Mouse (Mus musculus) limb, embryonic 12.5 days (tissue): ENCODE results near the gene Fgd3. TPM values are rescaled to one million over a fixed set of nuclear protein-coding genes. Genes with fewer than 3 reads are reported as not detected.

Source experiments
- ATAC-seq: fragments of 200-750 bp; cut with Nextera tagmentation; 2 replicates; pipeline ENCODE4 v1.8.0; 2017; ENCODE audit warnings: low read depth, moderate TSS enrichment; ENCODE audit not compliant: insufficient number of reproducible peaks, insufficient read depth, low FRiP score, low TSS enrichment
- H3K27ac ChIP-seq: fragments of 300-500 bp; sonication (generic); 2 replicates; pipeline ENCODE4 v1.5.1; 2016; ENCODE audit warnings: mild to moderate bottlenecking, moderate library complexity
- H3K27me3 ChIP-seq: fragments of 300-500 bp; sonication (generic); 2 replicates; pipeline ENCODE4 v1.6.1; 2016; ENCODE audit warnings: mild to moderate bottlenecking, moderate library complexity
- H3K36me3 ChIP-seq: fragments of 300-500 bp; sonication (generic); 2 replicates; pipeline ENCODE4 v1.6.1; 2016; ENCODE audit warnings: mild to moderate bottlenecking, moderate library complexity
- H3K4me1 ChIP-seq: fragments of 300-500 bp; sonication (generic); replicated peaks from 2 replicates; pipeline ENCODE4 v1.6.1; 2016
- H3K4me2 ChIP-seq: fragments of 300-500 bp; sonication (generic); 2 replicates; pipeline ENCODE4 v1.6.1; 2016; ENCODE audit warnings: mild to moderate bottlenecking, moderate library complexity
- H3K4me3 ChIP-seq: fragments of 300-500 bp; sonication (generic); replicated peaks from 2 replicates; pipeline ENCODE4 v1.5.1; 2016; ENCODE audit warnings: mild to moderate bottlenecking
- H3K9ac ChIP-seq: fragments of 300-500 bp; sonication (generic); replicated peaks from 2 replicates; pipeline ENCODE4 v1.6.1; 2016; ENCODE audit warnings: mild to moderate bottlenecking, moderate library complexity
- H3K9me3 ChIP-seq: fragments of 300-500 bp; sonication (generic); 2 replicates; pipeline ENCODE4 v1.6.1; 2016; ENCODE audit warnings: mild to moderate bottlenecking, moderate library complexity
- WGBS: fragments of 180-500 bp; shearing (Covaris S2); methylation state at CpG from one replicate; pipeline ENCODE4 v1.1.7; 2016; 5-methylcytosine and 5-hydroxymethylcytosine counted together
- polyA plus RNA-seq: library from polyadenylated mRNA; unstranded; fragments of >200 nt; fragmentation: Nextera tagmentation; extraction: Ambion mirVana; gene quantifications from 2 replicates; pipeline ENCODE4 v1.2.1, GENCODE M21; 2016

The Fgd3 gene
- polyA plus RNA-seq, 1 experiment from 2014 or later: 0.66 TPM

DNA sequence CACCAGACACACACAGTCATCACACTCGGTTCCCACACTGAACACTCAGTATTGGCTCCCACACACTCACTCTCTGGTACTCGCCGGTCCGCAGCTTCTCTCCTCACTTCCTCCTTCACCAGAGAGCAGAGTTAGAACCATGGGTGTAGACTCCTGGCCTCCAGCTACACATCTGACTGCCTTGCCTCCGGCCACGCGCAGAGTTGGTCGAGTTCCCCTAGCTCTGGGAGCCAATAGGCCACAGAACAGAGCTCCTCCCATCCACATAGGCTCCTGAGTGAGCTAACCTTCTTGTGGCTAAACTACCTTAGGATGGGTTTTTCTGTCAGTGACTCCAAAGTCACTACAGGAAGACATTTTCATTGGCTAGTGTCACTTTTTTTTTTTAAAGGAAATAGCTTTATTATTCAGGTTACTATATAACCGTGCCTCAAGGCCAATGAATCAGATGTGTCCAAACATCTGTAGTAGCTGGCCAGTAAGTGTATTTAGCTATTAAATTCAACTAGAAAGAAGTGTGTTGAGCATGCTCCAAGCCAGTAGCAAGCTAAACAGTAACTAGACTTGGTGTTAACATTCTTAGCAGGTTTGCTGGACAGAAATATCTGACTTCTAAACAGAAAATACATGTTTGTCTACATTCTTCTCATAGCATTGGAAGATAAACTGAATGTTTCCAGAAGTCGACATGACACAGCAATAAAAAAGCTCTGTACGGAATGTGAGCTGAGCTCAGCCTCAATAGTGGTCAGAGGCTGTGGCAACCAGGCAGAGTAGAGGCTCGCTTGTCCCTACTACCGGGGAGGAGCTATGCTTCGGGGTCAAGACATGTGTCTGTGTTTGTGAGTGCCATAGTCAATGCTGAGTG lies 21.4 kb downstream of the Fgd3 start:
- ATAC-seq: no peak; the same call in 1 of the 2 replicates
- no peaks in the 10 kb centered on the region for H3K4me1 ChIP-seq
- no peaks in the 10 kb centered on the region for H3K27me3 ChIP-seq
- no peaks in the 10 kb centered on the region for H3K36me3 ChIP-seq
- H3K9me3 ChIP-seq: no peaks in the 10 kb centered on the region
- H3K4me3 ChIP-seq: no peak overlapping the region
- WGBS: 81% methylated on average over 14 of the region's 14 CpGs
- H3K27ac ChIP-seq: no peak overlapping the region
- no peak overlapping the region for H3K4me2 ChIP-seq
- no peak overlapping the region for H3K9ac ChIP-seq

DNA sequence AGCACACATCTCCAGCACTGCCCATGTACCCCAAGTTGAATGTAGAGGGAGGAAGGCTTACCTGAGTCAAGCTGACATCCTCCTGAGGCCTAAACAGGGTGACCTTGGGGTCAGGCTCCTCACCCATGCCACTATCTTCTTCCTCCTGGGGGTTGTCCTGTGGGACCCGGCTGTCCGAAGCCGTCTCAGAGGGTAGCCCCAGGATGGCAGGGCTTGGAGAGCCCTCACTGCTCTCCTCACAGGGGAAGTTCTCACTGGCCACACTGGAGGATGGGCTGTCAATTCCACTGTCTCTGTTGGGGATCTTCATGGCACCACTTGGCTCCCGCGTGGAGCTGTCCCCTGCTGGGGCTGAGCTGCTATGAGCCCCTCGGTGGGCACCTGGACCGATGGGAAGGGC lies 23.8 kb downstream of the Fgd3 start:
- Histone ChIP-seq H3K4me2 (no peak overlapping the region), H3K4me3 (no peak overlapping the region), H3K9ac (no peak overlapping the region), H3K36me3 (no peaks in the 10 kb centered on the region), H3K27me3 (no peaks in the 10 kb centered on the region), H3K27ac (no peak overlapping the region), H3K9me3 (0 out of 2 replicates have a peak, but pooled peaks cover 4% of the 10 kb centered on the region), H3K4me1 (no peaks in the 10 kb centered on the region)
- ATAC-seq: no peak
- WGBS: 79% methylated on average over 7 of the region's 7 CpGs

DNA sequence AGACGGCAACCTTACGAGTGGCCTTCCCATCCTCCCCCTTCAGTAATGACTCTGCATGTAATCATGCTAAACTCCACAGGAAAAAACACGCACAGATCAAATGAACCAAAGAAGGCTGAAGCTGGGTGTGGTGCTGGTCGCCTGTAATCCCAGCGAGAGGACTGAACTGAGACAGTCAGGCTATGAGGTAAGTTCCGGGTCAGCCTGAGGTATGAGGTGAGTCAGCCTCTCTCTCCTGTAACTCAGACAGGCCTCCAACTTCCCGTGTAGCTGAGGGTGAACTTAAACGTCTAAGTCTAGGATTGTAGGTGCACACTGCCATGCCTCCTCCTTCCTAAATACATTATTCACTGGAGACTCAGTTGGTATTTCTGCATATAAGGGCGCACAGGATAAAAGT lies 26.0 kb downstream of the Fgd3 start:
- Histone ChIP-seq H3K36me3 (no peaks in the 10 kb centered on the region), H3K27ac (no peak overlapping the region), H3K27me3 (no peaks in the 10 kb centered on the region), H3K9me3 (0 out of 2 replicates have a peak, but pooled peaks cover 5% of the 10 kb centered on the region), H3K9ac (no peak overlapping the region), H3K4me3 (no peak overlapping the region), H3K4me1 (no peaks in the 10 kb centered on the region), H3K4me2 (no peak overlapping the region)
- no peak for ATAC-seq
- WGBS: 83% methylated on average over 9 of the region's 9 CpGs

DNA sequence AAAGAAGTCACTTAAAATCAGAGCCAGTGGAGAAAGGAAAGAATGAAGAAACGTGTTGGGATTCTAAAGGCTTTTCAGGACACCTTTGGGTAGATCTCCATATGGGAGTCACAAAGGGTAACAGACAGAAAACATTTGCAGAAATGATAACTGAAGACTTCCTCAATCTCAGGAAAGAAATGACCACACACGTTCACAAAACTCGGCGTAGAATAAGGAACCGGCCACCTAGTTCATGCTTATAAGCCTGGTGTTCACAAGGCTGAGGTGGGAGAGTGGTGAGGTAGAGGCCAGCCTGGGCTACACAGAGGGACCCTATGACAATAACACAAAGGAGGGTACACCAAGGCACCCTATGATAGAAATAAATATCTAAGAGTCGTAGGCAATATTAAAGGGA lies 28.2 kb downstream of the Fgd3 start:
- 0 out of 2 replicates have a peak, but pooled peaks cover 5% of the 10 kb centered on the region for H3K9me3 ChIP-seq
- no peak overlapping the region for H3K4me2 ChIP-seq
- H3K36me3 ChIP-seq: no peaks in the 10 kb centered on the region
- H3K9ac ChIP-seq: no peak overlapping the region
- no peak for ATAC-seq
- H3K27ac ChIP-seq: no peak overlapping the region
- WGBS: 89% methylated on average over 6 of the region's 6 CpGs
- no peaks in the 10 kb centered on the region for H3K27me3 ChIP-seq
- H3K4me1 ChIP-seq: no peaks in the 10 kb centered on the region
- H3K4me3 ChIP-seq: no peak overlapping the region

DNA sequence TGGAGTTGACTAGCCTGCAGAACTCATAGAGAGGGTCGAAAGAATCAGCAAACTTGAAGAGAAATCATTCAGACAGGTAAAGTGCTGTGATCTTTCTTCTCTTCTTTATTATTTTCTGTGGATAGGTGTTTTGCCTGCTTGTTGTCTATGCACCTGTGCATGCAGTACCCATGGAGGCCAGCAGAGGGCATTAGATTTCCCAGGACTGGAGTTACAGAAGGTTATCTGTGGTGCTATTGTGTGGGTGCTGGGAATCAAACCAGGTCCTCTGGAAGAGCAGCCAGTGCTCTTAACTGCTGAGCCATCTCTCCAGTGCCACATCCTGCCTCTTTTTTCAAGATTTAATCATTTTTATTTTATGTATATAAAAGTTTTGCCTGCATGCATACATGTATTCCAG lies 28.7 kb downstream of the Fgd3 start:
- no peaks in the 10 kb centered on the region for H3K36me3 ChIP-seq
- H3K9me3 ChIP-seq: 0 out of 2 replicates have a peak, but pooled peaks cover 5% of the 10 kb centered on the region
- no peak overlapping the region for H3K27ac ChIP-seq
- H3K27me3 ChIP-seq: no peaks in the 10 kb centered on the region
- H3K4me1 ChIP-seq: no peaks in the 10 kb centered on the region
- H3K9ac ChIP-seq: no peak overlapping the region
- no peak overlapping the region for H3K4me3 ChIP-seq
- no peak for ATAC-seq
- WGBS: 51% methylated on average over 1 of the region's 1 CpGs
- H3K4me2 ChIP-seq: no peak overlapping the region

DNA sequence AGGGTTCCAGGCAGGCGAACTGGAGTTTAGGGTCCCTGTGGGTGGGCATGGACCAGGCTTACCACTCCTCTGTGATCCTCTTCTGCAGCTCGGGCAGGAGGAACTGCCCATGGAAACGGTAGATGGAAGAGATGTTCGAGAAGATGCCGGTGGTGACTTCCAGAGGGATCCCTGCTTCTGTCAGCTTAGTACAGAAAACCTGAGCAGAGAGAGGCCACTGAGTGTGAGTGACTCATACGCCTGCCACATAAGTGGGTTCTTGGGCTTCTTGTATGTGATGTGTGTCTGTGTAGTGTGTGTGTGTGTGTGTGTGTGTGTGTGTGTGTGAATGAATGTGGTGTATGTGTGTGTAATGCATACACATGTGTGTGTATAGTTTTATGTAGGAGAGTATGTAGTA lies 32.9 kb downstream of the Fgd3 start:
- Histone ChIP-seq H3K27me3 (no peaks in the 10 kb centered on the region), H3K4me2 (no peak overlapping the region)
- 89% methylated on average over 6 of the region's 6 CpGs for WGBS

DNA sequence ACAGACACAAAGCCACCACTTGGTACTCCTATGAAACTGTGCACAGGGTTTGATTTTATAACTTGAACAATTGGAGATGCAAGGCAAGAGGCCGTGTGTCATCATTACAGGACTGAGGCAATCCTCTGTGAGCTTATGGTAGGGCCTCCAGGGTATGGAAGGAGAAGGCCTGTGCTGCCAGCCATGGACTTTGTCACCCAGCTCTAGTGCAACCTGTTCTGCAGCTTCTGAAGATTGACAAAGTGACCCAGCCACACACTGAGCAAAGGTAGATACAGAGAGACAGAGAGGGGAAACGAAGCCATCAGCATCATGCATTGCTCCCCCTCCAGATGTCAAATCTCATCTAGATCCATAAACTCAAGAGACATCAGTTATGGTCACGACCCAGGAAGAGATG lies 33.4 kb downstream of the Fgd3 start:
- H3K27ac ChIP-seq: no peak overlapping the region
- no peak overlapping the region for H3K4me2 ChIP-seq
- 82% methylated on average over 3 of the region's 3 CpGs for WGBS
- H3K4me3 ChIP-seq: no peak overlapping the region
- no peaks in the 10 kb centered on the region for H3K4me1 ChIP-seq
- H3K9me3 ChIP-seq: 0 out of 2 replicates have a peak, but pooled peaks cover 5% of the 10 kb centered on the region
- ATAC-seq: no peak
- H3K27me3 ChIP-seq: no peaks in the 10 kb centered on the region
- no peaks in the 10 kb centered on the region for H3K36me3 ChIP-seq
- H3K9ac ChIP-seq: no peak overlapping the region

More for the DNA sequence above, 32.9 kb downstream of the Fgd3 start:
- Histone ChIP-seq H3K4me1 (no peaks in the 10 kb centered on the region), H3K27ac (no peak overlapping the region), H3K4me3 (no peak overlapping the region), H3K36me3 (no peaks in the 10 kb centered on the region), H3K9ac (no peak overlapping the region), H3K9me3 (0 out of 2 replicates have a peak, but pooled peaks cover 5% of the 10 kb centered on the region)
- no peak for ATAC-seq

DNA sequence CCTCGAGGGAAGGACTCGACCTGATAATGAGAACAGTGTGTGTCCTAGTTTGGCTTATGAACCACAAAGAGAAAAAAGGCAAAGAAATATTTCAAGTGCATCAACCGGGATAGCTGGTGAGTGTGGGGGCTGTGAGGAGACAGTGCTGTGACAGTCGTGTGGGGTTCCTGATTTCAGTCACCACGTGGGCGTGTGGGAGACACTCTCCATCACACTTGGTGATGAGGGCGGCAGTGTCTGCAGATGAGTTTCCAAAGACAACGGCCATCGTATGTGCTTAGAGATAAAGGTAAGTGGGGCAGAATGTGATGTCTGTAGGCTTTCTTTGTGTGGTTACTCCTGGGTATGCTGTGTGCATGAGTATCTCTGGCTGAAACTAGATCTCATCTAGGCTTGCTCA lies 36.4 kb downstream of the Fgd3 start:
- WGBS: 81% methylated on average over 9 of the region's 9 CpGs
- Histone ChIP-seq H3K4me1 (no peaks in the 10 kb centered on the region), H3K4me3 (no peak overlapping the region), H3K9me3 (no peaks in the 10 kb centered on the region; the same call in 1 of the 2 replicates), H3K4me2 (no peak overlapping the region), H3K9ac (no peak overlapping the region), H3K27me3 (no peaks in the 10 kb centered on the region), H3K27ac (no peak overlapping the region), H3K36me3 (peaks cover 15% of the 10 kb centered on the region; the same call in 1 of the 2 replicates)
- ATAC-seq: no peak

DNA sequence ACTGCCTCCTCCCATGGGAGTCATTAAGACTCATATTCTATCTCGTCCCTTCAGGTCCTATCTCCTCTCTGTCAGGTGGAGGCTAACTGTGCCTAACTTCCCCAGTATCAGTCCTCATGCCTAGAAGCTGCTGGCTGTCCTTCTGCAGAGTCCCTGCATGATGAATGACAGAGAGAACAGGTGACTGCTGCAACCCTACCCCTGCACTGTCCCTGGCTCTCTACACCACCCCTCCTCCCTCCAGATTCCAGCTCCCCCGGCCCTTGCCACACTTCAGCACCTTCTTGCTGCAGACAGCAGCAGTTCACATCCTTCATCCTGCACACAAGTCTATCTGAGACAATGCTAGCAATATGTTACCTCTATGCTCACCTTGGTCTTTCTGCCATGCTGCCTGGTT lies 37.9 kb downstream of the Fgd3 start:
- 49% methylated on average over 2 of the region's 2 CpGs for WGBS
- ATAC-seq: no peak
- Histone ChIP-seq H3K4me3 (no peak overlapping the region), H3K4me1 (no peaks in the 10 kb centered on the region), H3K36me3 (peaks cover 15% of the 10 kb centered on the region; the same call in 1 of the 2 replicates), H3K4me2 (no peak overlapping the region), H3K27ac (no peak overlapping the region), H3K9ac (no peak overlapping the region), H3K27me3 (no peaks in the 10 kb centered on the region), H3K9me3 (no peaks in the 10 kb centered on the region; the same call in 1 of the 2 replicates)

DNA sequence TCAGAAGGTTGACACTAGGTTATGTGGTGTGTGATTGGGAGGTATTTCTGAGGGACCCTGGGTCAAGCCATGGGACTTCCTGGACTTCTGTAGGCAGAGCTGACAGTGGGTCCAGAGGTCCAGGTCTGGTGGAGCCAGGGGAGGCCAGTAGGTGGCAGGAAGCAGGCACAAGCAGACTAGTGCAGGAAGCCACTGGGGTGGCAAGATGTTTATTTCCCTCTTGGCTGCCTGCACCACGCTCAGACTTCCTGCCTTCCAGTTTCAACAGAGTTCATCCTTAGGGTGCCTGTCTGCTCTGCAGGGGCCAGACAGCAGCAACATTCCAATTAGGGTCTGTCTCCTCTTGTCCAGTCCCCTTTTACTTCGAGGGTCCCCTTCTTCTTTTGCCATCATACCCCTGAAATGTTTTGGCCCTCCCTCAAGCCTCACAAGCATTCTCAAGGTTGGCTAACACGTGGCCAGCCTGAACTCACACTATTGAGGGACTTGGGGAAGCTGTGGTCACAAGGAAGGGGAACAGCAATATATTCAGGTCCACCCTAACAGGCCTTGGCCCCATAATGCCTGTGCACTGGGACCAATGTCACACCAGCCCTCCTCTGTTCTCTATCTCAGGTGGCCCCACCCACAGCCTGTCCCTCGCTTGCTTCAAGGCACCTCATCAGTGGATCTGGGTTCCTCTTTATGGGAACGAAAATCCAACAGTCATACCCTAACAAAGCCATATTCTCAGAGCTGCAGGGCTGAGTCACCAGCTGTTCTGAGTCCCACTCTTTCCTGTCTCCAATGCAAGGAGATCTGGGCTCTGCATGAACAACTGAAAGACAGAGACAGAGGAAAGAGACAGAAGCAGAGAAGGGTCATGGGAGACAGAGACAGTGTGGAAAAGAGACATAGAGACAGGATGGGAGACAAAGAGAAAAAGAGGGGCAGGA lies 48.0 kb downstream of the Fgd3 start:
- Histone ChIP-seq H3K4me1 (no peaks in the 10 kb centered on the region), H3K27ac (no peak overlapping the region), H3K27me3 (no peaks in the 10 kb centered on the region), H3K4me3 (no peak overlapping the region), H3K36me3 (no peaks in the 10 kb centered on the region), H3K4me2 (no peak overlapping the region), H3K9me3 (no peaks in the 10 kb centered on the region), H3K9ac (no peak overlapping the region)
- no peak for ATAC-seq
- WGBS: 58% methylated on average over 5 of the region's 5 CpGs

DNA sequence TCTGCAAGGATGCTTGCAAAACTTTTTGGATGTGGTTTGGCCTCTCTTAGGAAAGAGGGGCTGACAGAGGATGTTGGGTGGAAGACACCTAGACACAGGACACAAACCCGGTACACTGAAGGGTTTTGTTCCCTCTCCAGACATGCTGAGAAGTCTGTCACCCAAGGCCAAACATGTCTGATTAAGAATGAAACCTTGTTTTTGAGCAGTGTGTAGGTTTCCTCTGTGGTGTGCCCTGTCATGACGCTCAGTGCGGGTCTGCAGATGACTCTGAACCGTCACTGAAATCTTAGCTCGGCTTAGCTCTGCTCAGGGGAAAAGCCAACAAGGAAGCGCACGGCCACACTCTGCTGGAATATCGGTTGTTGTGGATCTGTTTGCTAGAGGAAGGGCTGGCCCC lies 49.6 kb downstream of the Fgd3 start:
- WGBS: 88% methylated on average over 8 of the region's 8 CpGs
- H3K27ac ChIP-seq: no peak overlapping the region
- no peak overlapping the region for H3K4me2 ChIP-seq
- H3K36me3 ChIP-seq: no peaks in the 10 kb centered on the region
- ATAC-seq: no peak
- H3K4me3 ChIP-seq: no peak overlapping the region
- H3K27me3 ChIP-seq: no peaks in the 10 kb centered on the region
- H3K4me1 ChIP-seq: no peaks in the 10 kb centered on the region
- no peak overlapping the region for H3K9ac ChIP-seq
- no peaks in the 10 kb centered on the region for H3K9me3 ChIP-seq
